Mouse (Mus musculus) thymus, adult 2 months (tissue): ENCODE data around the gene Dedd2. TPM values are rescaled to one million over a fixed set of nuclear protein-coding genes. Genes with fewer than 3 reads are reported as not detected.
"Not testable (repeated sequence)": the region's sequence is repeated elsewhere in the genome, so short reads cannot be mapped to it uniquely, and the experiment has no call there.

Experiments used
- DNase-seq: peaks from one replicate; pipeline ENCODE4 v3.0.0; 2021
- H3K27ac ChIP-seq: fragments of 200-500 bp; 2 replicates; pipeline ENCODE4 v1.5.1; 2012; ENCODE audit warnings: low read length, control low read depth; ENCODE audit not compliant: control insufficient read depth, insufficient read depth
- H3K27me3 ChIP-seq: fragments of 200-500 bp; 2 replicates; pipeline ENCODE4 v1.6.1; 2012; ENCODE audit warnings: mild to moderate bottlenecking, low read length, moderate library complexity, mixed read lengths; ENCODE audit not compliant: control insufficient read depth, insufficient read depth
- H3K36me3 ChIP-seq: fragments of 200-500 bp; 2 replicates; pipeline ENCODE4 v1.6.1; 2012; ENCODE audit warnings: mild to moderate bottlenecking, low read length, moderate library complexity; ENCODE audit not compliant: control insufficient read depth, insufficient read depth
- H3K4me1 ChIP-seq: fragments of 200-500 bp; replicated peaks from 2 replicates; pipeline ENCODE4 v1.6.1; 2012; ENCODE audit warnings: low read length; ENCODE audit not compliant: control insufficient read depth, insufficient read depth
- H3K4me3 ChIP-seq: fragments of 200-500 bp; 2 replicates; pipeline ENCODE4 v1.5.1; 2012; ENCODE audit warnings: mild to moderate bottlenecking, low read length, control low read depth, moderate library complexity; ENCODE audit not compliant: control insufficient read depth, insufficient read depth
- CTCF ChIP-seq: fragments of 200-500 bp; IDR thresholded peaks from 2 replicates; pipeline ENCODE4 v1.5.1; 2012; ENCODE audit warnings: mild to moderate bottlenecking, control low read depth, low read length, moderate library complexity, borderline replicate concordance; ENCODE audit not compliant: control insufficient read depth, poor library complexity, insufficient read depth; ENCODE audit errors: extremely low read depth
- POLR2A ChIP-seq: fragments of 200-500 bp; IDR thresholded peaks from 2 replicates; pipeline ENCODE4 v1.6.1; 2012; ENCODE audit warnings: mild to moderate bottlenecking, low read length, control low read depth, moderate library complexity; ENCODE audit not compliant: control insufficient read depth, poor library complexity, insufficient read depth; ENCODE audit errors: extremely low read depth
- WGBS: fragments of 180-500 bp; shearing (Covaris S2); methylation state at CpG from one replicate; pipeline ENCODE4 v1.1.7; 2018; 5-methylcytosine and 5-hydroxymethylcytosine counted together
- polyA plus RNA-seq: library from polyadenylated mRNA; depleted of rRNA; stranded (reverse); fragments of >200 nt; gene quantifications from 2 replicates; pipeline ENCODE4 v1.2.3, GENCODE M21; 2012

Dedd2 gene
- polyA plus RNA-seq, 1 experiment: 102 TPM

DNA sequence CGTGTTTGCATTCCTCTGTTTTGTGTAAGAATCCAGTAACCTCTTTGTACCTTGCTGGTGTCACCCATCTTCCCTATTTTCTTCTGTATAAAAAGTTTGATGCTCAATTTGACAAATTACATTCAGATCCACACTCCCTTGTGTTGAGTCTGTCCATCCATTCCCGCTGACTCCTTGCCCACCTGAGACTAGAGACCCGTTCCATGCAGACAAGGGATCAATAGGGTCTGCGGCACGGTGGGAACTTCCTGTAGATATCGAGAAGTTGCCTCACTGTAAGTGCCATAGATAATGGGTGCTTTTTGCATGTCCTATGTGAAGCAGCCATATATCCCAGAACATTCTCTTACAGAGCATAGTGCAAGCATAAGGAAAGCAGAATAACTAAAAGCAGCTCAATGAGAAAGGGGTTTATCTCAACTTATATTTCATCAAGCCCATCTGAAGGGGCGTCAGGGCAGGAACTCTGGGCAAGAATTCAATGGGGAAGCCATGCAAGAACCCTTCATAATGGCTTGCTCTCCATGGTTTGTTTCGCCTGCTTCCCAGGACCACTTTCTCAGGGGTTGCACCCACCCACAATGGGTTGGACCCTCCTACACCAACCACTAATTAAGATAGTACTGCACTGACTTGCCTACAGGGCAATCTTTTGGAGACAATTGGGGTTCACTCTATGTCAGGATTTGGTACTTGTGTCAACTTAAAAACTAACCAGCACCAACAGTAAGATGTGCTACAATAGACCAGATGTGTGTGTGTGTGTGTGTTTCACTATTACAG is 46.0 kb upstream of the Dedd2 start:
- Histone ChIP-seq H3K27me3 (no peaks in the 10 kb centered on the region), H3K4me1 (peaks cover 26% of the 10 kb centered on the region), H3K4me3 (no peak overlapping the region), H3K27ac (no peak overlapping the region), H3K36me3 (no peaks in the 10 kb centered on the region)
- no peak for TF ChIP-seq CTCF
- no peak for TF ChIP-seq POLR2A
- WGBS: 95% methylated on average over 8 of the region's 8 CpGs
- no peak for DNase-seq

DNA sequence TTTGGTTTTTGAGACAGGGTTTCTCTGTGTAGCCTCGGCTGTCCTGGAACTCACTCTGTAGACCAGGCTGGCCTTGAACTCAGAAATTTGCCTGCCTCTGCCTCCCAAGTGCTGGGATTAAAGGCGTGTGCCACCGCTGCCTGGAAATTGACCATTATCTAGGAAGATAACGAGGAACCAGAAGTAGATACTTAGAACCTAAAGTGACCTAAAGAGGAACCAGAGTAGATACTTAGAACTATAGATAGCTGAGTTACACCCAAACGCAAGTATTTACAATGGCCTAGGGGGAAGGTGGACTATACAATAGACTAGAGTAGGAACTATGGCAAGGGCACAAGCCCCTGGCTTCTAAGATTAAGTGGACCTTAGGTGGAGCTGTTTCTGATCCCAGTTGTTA is 45.3 kb upstream of the Dedd2 start:
- H3K36me3 ChIP-seq, H3K4me3 ChIP-seq, H3K27ac ChIP-seq, H3K27me3 ChIP-seq, DNase-seq: not testable (repeated sequence)
- 97% methylated on average over 5 of the region's 5 CpGs for WGBS
- peaks cover 24% of the 10 kb centered on the region for H3K4me1 ChIP-seq

DNA sequence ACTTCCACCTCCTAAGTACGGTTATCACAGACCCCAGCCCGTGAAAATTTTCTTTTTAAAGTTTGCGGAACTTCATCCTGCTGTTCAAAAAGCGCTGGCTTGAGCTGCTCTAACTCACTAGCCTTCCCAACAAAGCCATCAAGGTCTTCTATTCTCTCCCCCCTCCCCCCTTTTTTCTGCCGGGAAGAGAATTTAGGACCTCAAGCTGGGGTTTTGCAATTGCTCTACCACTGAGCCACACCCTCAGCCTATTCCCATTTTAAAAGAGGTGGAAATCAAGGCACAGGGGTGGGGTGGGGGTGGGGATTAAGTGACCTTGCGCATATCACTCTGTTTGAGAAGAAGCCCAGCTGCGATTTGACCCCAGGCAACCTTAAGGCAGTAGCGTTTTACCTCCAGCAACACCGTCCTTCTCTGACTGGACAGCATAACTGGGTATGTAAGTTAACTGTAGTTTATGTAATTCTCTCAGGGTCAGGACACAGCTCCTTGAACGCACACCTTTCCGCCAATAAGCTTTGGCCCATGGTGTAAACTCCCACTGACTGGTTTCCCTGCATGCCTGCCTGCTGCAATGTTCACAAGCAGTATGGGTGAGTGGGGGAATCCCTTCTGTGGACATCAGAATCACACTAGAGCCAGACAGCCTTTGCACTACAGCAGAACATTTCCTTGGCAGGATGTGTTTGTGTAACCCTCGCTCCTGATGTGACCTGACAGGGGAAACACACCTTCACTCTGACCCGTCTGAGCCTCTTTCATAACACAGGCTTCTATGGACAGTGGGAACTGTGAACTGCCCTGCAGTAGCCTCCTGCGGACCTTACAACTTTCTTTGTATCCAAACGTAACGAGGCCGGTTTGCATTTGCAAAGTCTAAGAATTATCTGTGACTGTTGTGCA is 43.8 kb upstream of the Dedd2 start:
- Histone ChIP-seq H3K4me3 (no peak overlapping the region), H3K27ac (no peak overlapping the region), H3K36me3 (no peaks in the 10 kb centered on the region), H3K4me1 (peaks cover 9% of the 10 kb centered on the region), H3K27me3 (no peaks in the 10 kb centered on the region)
- no peak for DNase-seq
- TF ChIP-seq CTCF (no peak), POLR2A (no peak)
- 92% methylated on average over 17 of the region's 17 CpGs for WGBS

DNA sequence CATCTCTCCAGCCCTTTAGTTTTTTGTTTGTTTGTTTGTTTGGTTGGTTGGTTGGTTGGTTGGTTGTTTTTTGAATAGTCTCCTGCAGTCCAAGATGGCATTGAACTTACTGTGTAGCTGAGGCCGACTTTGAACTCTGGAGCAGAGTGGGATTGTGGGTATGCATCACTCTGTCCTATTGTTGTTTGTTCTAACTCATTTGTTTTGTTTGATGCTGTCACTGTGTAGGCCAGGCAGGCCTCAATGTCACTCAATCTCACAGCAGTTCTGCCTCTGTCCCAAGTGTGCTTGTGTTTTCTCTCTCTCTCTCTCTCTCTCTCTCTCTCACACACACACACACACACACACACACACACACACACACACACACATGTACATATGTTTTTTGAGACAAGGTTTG is 41.5 kb upstream of the Dedd2 start:
- H3K4me1 ChIP-seq: peaks cover 3% of the 10 kb centered on the region
- H3K4me3 ChIP-seq: no peak overlapping the region
- no peak overlapping the region for H3K27ac ChIP-seq
- TF ChIP-seq POLR2A (no peak), CTCF (no peak)
- no peaks in the 10 kb centered on the region for H3K36me3 ChIP-seq
- 92% methylated on average over 1 of the region's 1 CpGs for WGBS
- no peak for DNase-seq
- H3K27me3 ChIP-seq: no peaks in the 10 kb centered on the region

DNA sequence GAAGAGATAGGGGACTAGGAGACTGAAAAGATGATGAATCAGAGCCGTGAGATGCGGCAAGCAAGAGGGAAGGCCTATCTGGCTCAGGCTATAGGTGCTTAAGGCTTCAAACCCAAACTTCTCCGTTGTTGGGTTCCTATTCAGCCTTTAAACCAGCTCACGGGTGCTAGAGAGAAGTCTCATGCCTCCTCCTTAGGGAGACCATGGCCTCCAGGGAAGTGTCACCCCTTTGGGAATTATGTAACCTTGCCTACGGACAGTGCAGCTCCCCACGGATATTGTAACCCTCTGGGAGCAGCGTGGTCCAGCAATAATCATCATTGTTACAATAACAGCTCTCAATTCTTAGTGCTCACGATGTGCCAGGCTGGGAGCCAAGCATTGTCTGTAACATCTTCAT is 31.4 kb upstream of the Dedd2 start:
- no peak overlapping the region for H3K27ac ChIP-seq
- no peaks in the 10 kb centered on the region for H3K36me3 ChIP-seq
- WGBS: 68% methylated on average over 8 of the region's 8 CpGs
- no peak for TF ChIP-seq CTCF
- no peaks in the 10 kb centered on the region for H3K27me3 ChIP-seq
- DNase-seq: no peak
- peaks cover 35% of the 10 kb centered on the region for H3K4me1 ChIP-seq
- no peak overlapping the region for H3K4me3 ChIP-seq

DNA sequence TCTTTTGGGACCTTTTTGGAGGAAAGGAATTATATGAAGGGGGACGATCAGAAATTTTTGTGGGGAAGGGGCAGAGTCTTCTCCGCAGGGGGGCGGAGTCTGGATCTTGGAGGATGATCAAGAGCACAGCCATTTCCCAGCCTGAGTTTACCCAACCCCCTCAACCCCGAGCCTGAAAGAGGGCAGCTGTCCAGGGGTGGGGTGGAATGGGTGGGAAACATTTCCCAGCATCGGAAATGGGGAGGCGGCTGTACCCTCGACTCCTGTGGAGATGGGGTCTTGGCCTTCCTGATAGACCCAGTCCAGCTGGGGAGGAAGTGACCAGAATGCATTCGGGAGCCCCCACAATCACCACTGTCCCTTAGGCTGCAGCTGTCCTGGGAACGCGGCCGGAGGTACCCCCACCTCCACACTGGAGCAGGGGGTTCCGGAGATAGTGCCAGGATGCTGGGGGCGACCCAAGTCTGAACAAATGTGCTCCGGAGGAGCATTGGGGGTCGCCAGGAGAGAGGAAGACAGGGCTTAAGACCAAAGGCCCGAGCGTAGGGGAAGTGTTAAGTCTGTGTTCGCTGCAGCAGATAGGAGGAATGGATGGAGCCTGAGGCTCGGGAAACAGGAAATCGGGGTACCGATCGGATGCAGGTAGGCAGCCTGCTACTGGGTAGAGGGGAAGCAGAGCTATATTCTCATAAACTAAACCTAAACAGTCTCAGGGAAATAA is 30.8 kb upstream of the Dedd2 start:
- no peaks in the 10 kb centered on the region for H3K36me3 ChIP-seq
- H3K4me1 ChIP-seq: peaks cover 40% of the 10 kb centered on the region
- no peak for TF ChIP-seq POLR2A
- no peak for TF ChIP-seq CTCF
- no peak for DNase-seq
- WGBS: 11% methylated on average over 22 of the region's 22 CpGs
- no peak overlapping the region; the same call in 1 of the 2 replicates for H3K27ac ChIP-seq
- peak overlapping the region; percentile 3; the same call in 1 of the 2 replicates for H3K4me3 ChIP-seq
- H3K27me3 ChIP-seq: no peaks in the 10 kb centered on the region
